Mouse (Mus musculus): ENCODE data around the gene Fam19a1. TPM values are rescaled to one million over a fixed set of nuclear protein-coding genes. Genes with fewer than 3 reads are reported as not detected.

Gene Fam19a1
- polyA plus RNA-seq, 1 experiment from 2014 or later: not detected

DNA sequence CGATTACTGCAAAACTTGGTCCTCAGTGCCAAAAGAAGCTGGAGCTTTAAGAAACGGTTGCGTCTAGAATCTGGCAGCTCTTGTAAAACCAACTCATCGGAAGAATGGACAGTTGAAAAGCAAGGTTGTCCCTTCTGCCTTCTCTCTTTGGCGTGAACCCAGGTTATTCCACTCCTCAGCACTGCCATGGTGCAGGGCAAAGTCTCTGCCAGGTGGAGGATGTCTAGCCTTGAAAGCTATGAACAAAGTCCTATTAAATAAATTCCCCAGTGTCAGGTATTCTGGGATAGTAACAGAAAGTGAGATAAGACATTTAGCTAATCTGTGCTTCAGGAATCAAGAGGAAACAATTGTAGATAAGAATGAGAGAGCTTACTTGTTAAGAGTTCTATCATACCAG is 157.5 kb downstream of the Fam19a1 start:
- DNase-seq: no peak
- Histone ChIP-seq H3K27me3 (ENCODE audit: insufficient read depth, low read length) (no peaks in the 10 kb centered on the region), H3K36me3 (replicated peaks; ENCODE audit: insufficient read depth, low read length) (no peaks in the 10 kb centered on the region), H3K27ac (ENCODE audit: low read depth) (no peak overlapping the region), H3K9ac (replicated peaks) (no peak overlapping the region), H3K9me3 (ENCODE audit: low read length) (no peaks in the 10 kb centered on the region), H3K4me3 (ENCODE audit: low read depth, low read length) (no peak overlapping the region), H3K4me2 (ENCODE audit: low read depth, low read length) (no peak overlapping the region), H3K4me1 (ENCODE audit: insufficient read depth) (no peaks in the 10 kb centered on the region)
- no peak for ATAC-seq
- no peak for TF ChIP-seq EP300 (IDR thresholded peaks at IDR 0.05; ENCODE audit: low read depth)
- 84% methylated on average over 5 of the region's 5 CpGs for WGBS (ENCODE audit: insufficient replicate concordance)

DNA sequence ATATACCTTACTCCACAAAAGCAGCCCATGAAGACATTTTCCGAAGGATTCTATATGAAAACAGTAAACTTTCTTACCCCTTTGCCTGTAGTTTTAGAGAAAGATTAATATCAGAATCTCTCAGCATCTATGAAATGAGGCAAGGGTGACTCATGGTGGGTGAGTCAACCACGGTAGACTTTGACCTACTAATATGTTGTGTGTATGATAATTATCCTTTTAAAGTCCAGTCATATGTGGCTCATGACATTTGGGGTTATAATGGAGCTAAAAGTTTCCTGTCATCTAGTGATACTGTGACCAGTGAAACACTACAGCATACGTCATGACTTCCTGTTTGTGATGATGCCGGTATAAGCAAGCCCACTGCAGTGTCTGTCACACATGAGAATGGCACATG is 170.8 kb downstream of the Fam19a1 start:
- TF ChIP-seq CTCF (IDR thresholded peaks at IDR 0.05; ENCODE audit: low read depth) (no peak), EP300 (IDR thresholded peaks at IDR 0.05; ENCODE audit: low read depth) (no peak)
- Histone ChIP-seq H3K4me2 (ENCODE audit: low read depth, low read length) (no peak overlapping the region), H3K4me1 (ENCODE audit: insufficient read depth) (no peaks in the 10 kb centered on the region), H3K9me3 (ENCODE audit: low read length) (no peaks in the 10 kb centered on the region), H3K27me3 (ENCODE audit: insufficient read depth, low read length) (no peaks in the 10 kb centered on the region), H3K27ac (ENCODE audit: low read depth) (no peak overlapping the region), H3K36me3 (replicated peaks; ENCODE audit: insufficient read depth, low read length) (no peaks in the 10 kb centered on the region), H3K4me3 (ENCODE audit: low read depth, low read length) (no peak overlapping the region), H3K9ac (replicated peaks) (no peak overlapping the region)
- ATAC-seq: no peak
- WGBS (ENCODE audit: insufficient replicate concordance): 59% methylated on average over 4 of the region's 4 CpGs
- no peak for DNase-seq

GRCm38 (mm10) chr6:96284590-96284989 is 171.6 kb downstream of the Fam19a1 start:
- Histone ChIP-seq H3K36me3 (replicated peaks; ENCODE audit: insufficient read depth, low read length) (no peaks in the 10 kb centered on the region), H3K9ac (replicated peaks) (no peak overlapping the region), H3K27me3 (ENCODE audit: insufficient read depth, low read length) (no peaks in the 10 kb centered on the region), H3K4me2 (ENCODE audit: low read depth, low read length) (no peak overlapping the region), H3K9me3 (ENCODE audit: low read length) (no peaks in the 10 kb centered on the region), H3K4me3 (ENCODE audit: low read depth, low read length) (no peak overlapping the region), H3K4me1 (ENCODE audit: insufficient read depth) (no peaks in the 10 kb centered on the region), H3K27ac (ENCODE audit: low read depth) (no peak overlapping the region)
- 72% methylated on average over 4 of the region's 4 CpGs for WGBS (ENCODE audit: insufficient replicate concordance)
- no peak for ATAC-seq
- TF ChIP-seq CTCF (IDR thresholded peaks at IDR 0.05; ENCODE audit: low read depth) (no peak), EP300 (IDR thresholded peaks at IDR 0.05; ENCODE audit: low read depth) (no peak)
- DNase-seq: no peak

DNA sequence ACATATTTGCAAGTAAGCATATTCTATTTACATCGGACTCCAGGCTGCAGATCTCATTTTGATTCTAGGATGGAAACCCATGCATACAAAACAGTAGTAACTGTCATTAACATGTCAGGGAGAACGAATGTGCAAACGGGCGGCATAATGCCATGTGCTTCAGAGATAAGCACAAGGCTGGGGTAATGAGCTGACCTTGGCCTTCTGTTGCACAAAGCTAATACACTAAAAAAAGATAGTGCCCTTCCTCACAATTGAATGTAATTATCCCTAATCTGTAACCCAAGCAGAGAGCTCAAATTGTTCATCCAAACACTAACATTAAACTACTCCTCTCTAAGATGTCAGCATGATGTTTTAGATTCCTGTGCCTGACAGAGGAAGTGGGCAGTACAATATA is 173.3 kb downstream of the Fam19a1 start:
- Histone ChIP-seq H3K9me3 (ENCODE audit: low read length) (no peaks in the 10 kb centered on the region), H3K36me3 (replicated peaks; ENCODE audit: insufficient read depth, low read length) (no peaks in the 10 kb centered on the region), H3K27ac (ENCODE audit: low read depth) (no peak overlapping the region), H3K27me3 (ENCODE audit: insufficient read depth, low read length) (no peaks in the 10 kb centered on the region), H3K4me3 (ENCODE audit: low read depth, low read length) (no peak overlapping the region), H3K4me1 (ENCODE audit: insufficient read depth) (no peaks in the 10 kb centered on the region), H3K9ac (replicated peaks) (no peak overlapping the region), H3K4me2 (ENCODE audit: low read depth, low read length) (no peak overlapping the region)
- TF ChIP-seq EP300 (IDR thresholded peaks at IDR 0.05; ENCODE audit: low read depth) (no peak), CTCF (IDR thresholded peaks at IDR 0.05; ENCODE audit: low read depth) (no peak)
- 52% methylated on average over 4 of the region's 4 CpGs for WGBS (ENCODE audit: insufficient replicate concordance)
- no peak for ATAC-seq
- no peak for DNase-seq

- Histone ChIP-seq H3K4me1 (ENCODE audit: insufficient read depth) (no peaks in the 10 kb centered on the region), H3K27ac (ENCODE audit: low read depth) (no peak overlapping the region), H3K36me3 (replicated peaks; ENCODE audit: insufficient read depth, low read length) (no peaks in the 10 kb centered on the region), H3K9ac (replicated peaks) (no peak overlapping the region), H3K27me3 (ENCODE audit: insufficient read depth, low read length) (no peaks in the 10 kb centered on the region), H3K9me3 (ENCODE audit: low read length) (no peaks in the 10 kb centered on the region), H3K4me3 (ENCODE audit: low read depth, low read length) (no peak overlapping the region), H3K4me2 (ENCODE audit: low read depth, low read length) (no peak overlapping the region)
- no peak for TF ChIP-seq CTCF (IDR thresholded peaks at IDR 0.05; ENCODE audit: low read depth)
- no peak for TF ChIP-seq EP300 (IDR thresholded peaks at IDR 0.05; ENCODE audit: low read depth)
- ATAC-seq (no peak), DNase-seq (no peak)
- WGBS (ENCODE audit: insufficient replicate concordance): 67% methylated on average over 2 of the region's 2 CpGs
Observed at GRCm38 (mm10) chr6:96287377-96287776, 174.4 kb downstream of the Fam19a1 start.

GRCm38 (mm10) chr6:96289672-96290071 is 176.7 kb downstream of the Fam19a1 start:
- TF ChIP-seq CTCF (IDR thresholded peaks at IDR 0.05; ENCODE audit: low read depth) (no peak), EP300 (IDR thresholded peaks at IDR 0.05; ENCODE audit: low read depth) (no peak)
- H3K9ac ChIP-seq (replicated peaks): no peak overlapping the region

DNA sequence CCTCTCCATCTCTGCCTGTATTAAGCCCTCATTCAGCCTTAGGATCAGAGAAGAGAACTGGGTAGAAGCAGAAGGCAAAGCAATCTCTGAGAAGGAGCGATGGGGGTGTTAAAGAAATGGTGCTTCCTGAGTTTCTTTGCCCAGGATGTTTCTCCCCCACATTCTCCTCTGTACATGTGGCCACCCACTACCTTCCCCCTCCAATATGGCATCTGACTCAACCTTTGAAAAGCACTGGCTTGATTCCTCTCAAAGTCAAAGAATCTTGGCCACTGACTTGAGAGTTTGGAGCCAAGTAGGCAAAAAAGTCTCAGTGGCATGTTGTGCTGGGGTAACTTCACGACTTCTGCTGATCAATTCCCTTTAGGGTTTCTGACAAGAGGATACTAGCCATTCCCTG is 234.5 kb downstream of the Fam19a1 start:
- Histone ChIP-seq H3K9ac (replicated peaks) (no peak overlapping the region), H3K27ac (ENCODE audit: low read depth) (no peak overlapping the region), H3K4me3 (ENCODE audit: low read depth, low read length) (no peak overlapping the region), H3K27me3 (ENCODE audit: insufficient read depth, low read length) (no peaks in the 10 kb centered on the region), H3K4me1 (ENCODE audit: insufficient read depth) (no peaks in the 10 kb centered on the region), H3K9me3 (ENCODE audit: low read length) (no peaks in the 10 kb centered on the region), H3K4me2 (ENCODE audit: low read depth, low read length) (no peak overlapping the region), H3K36me3 (replicated peaks; ENCODE audit: insufficient read depth, low read length) (no peaks in the 10 kb centered on the region)
- TF ChIP-seq CTCF (IDR thresholded peaks at IDR 0.05; ENCODE audit: low read depth): no peak
- no peak for TF ChIP-seq EP300 (IDR thresholded peaks at IDR 0.05; ENCODE audit: low read depth)
- ATAC-seq (no peak), DNase-seq (no peak)
- WGBS (ENCODE audit: insufficient replicate concordance): 65% methylated on average over 2 of the region's 2 CpGs

More at GRCm38 (mm10) chr6:96289672-96290071, 176.7 kb downstream of the Fam19a1 start:
- 30% methylated on average over 4 of the region's 4 CpGs for WGBS (ENCODE audit: insufficient replicate concordance)
- no peaks in the 10 kb centered on the region for H3K27me3 ChIP-seq (ENCODE audit: insufficient read depth, low read length)
- no peaks in the 10 kb centered on the region for H3K4me1 ChIP-seq (ENCODE audit: insufficient read depth)
- H3K27ac ChIP-seq (ENCODE audit: low read depth): no peak overlapping the region
- H3K4me3 ChIP-seq (ENCODE audit: low read depth, low read length): no peak overlapping the region
- no peak for ATAC-seq
- H3K9me3 ChIP-seq (ENCODE audit: low read length): no peaks in the 10 kb centered on the region
- no peak overlapping the region for H3K4me2 ChIP-seq (ENCODE audit: low read depth, low read length)
- no peaks in the 10 kb centered on the region for H3K36me3 ChIP-seq (replicated peaks; ENCODE audit: insufficient read depth, low read length)
- DNase-seq: no peak

Measured in liver, postnatal 0 days (tissue).